Mouse (Mus musculus): Measurements from ENCODE around the gene Epb41l3. TPM values are rescaled to one million over a fixed set of nuclear protein-coding genes. Genes with fewer than 3 reads are reported as not detected.

Gene Epb41l3
- polyA plus RNA-seq, 1 experiment from 2014 or later, result 8.5 TPM

DNA sequence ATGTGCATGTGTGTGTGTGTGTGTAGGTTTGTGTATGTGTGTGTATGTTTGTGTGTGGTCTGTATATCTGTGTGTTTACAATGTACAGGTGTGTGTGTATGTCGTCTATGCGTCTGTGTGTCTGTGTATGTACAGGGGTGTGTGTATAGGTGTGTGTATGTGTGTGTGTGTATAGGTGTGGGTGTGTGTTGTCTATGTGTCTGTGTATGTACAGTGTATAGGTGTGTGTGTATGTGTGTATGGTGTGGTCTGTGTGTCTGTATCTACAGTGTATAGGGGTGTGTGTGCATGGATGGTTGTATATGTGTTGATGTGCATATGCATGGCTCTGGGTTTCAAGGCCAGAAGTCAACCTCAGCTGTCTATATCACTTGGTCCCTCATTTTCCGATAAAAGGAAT is 161.7 kb downstream of the Epb41l3 start:
- Histone ChIP-seq H3K9ac (ENCODE audit: low read depth, low read length) (no peak overlapping the region), H3K4me3 (ENCODE audit: low read depth, low read length) (no peak overlapping the region), H3K9me3 (replicated peaks; ENCODE audit: control insufficient read depth, low read length) (no peaks in the 10 kb centered on the region), H3K27me3 (ENCODE audit: control insufficient read depth, insufficient read depth, low read depth, low read length) (no peaks in the 10 kb centered on the region), H3K36me3 (ENCODE audit: control insufficient read depth, insufficient read depth) (no peaks in the 10 kb centered on the region), H3K4me1 (ENCODE audit: control insufficient read depth, low read depth, low read length) (no peaks in the 10 kb centered on the region), H3K4me2 (ENCODE audit: low read depth, low read length) (no peak overlapping the region), H3K27ac (ENCODE audit: low read length) (no peak overlapping the region)
- no peak for ATAC-seq (ENCODE audit: low read depth)
- WGBS (ENCODE audit: insufficient replicate concordance), result 66% methylated on average over 3 of the region's 3 CpGs

DNA sequence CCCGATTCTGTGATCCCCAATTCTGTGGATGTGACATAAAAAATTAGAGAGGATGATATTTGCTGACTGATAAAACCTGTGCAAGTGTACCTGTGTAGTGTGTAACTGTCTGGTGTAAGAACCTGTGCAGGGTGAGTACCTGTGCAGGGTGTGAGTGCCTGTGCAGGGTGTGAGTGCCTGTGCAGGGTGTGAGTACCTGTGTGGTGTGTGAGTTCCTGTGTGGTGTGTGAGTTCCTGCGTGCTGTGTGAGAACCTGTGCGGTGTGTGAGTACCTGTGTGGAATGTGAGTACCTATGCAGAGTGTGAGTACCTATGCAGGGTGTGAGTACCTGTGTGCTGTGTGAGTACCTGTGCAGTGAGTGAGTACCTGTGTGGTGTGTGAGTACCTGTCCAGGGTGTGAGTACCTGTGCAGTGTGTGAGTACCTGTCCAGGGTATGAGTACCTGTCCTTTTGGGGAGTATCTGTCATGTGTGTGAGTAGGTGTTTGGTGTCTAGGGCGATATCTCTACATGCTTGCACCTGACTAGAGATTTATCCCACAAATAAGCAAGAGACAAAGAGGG is 163.4 kb downstream of the Epb41l3 start:
- no peak overlapping the region for H3K9ac ChIP-seq (ENCODE audit: low read depth, low read length)
- 66% methylated on average over 4 of the region's 4 CpGs for WGBS (ENCODE audit: insufficient replicate concordance)
- no peak overlapping the region for H3K27ac ChIP-seq (ENCODE audit: low read length)
- no peak for ATAC-seq (ENCODE audit: low read depth)
- no peaks in the 10 kb centered on the region for H3K9me3 ChIP-seq (replicated peaks; ENCODE audit: control insufficient read depth, low read length)
- H3K4me2 ChIP-seq (ENCODE audit: low read depth, low read length), result no peak overlapping the region
- no peak overlapping the region for H3K4me3 ChIP-seq (ENCODE audit: low read depth, low read length)
- no peaks in the 10 kb centered on the region for H3K27me3 ChIP-seq (ENCODE audit: control insufficient read depth, insufficient read depth, low read depth, low read length)
- no peaks in the 10 kb centered on the region for H3K4me1 ChIP-seq (ENCODE audit: control insufficient read depth, low read depth, low read length)
- no peaks in the 10 kb centered on the region for H3K36me3 ChIP-seq (ENCODE audit: control insufficient read depth, insufficient read depth)

DNA sequence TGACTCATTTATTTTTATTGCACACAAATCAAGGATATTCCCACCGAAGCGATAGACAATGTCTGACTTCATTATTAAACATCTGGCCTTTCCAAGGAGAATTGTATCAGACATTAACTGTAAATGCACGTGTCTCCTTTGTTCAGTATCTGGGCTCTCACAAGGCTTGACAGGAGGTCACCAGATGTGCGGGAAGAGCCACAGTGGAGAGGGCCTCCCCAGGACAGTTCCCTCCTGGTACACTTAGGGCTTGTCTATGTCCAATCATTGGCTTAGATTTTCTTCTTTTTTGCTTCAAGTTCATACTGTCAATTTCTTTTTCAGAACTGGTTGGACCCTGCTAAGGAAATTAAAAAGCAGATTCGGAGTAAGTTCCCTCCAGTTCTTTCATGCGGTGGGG is 163.9 kb downstream of the Epb41l3 start:
- no peaks in the 10 kb centered on the region for H3K9me3 ChIP-seq (replicated peaks; ENCODE audit: control insufficient read depth, low read length)
- no peaks in the 10 kb centered on the region for H3K36me3 ChIP-seq (ENCODE audit: control insufficient read depth, insufficient read depth)
- no peak overlapping the region for H3K4me2 ChIP-seq (ENCODE audit: low read depth, low read length)
- no peak overlapping the region for H3K27ac ChIP-seq (ENCODE audit: low read length)
- no peaks in the 10 kb centered on the region for H3K27me3 ChIP-seq (ENCODE audit: control insufficient read depth, insufficient read depth, low read depth, low read length)
- no peaks in the 10 kb centered on the region for H3K4me1 ChIP-seq (ENCODE audit: control insufficient read depth, low read depth, low read length)
- no peak for ATAC-seq (ENCODE audit: low read depth)
- H3K4me3 ChIP-seq (ENCODE audit: low read depth, low read length), result no peak overlapping the region
- whole genome bisulfite sequencing (ENCODE audit: insufficient replicate concordance), result 75% methylated on average over 6 of the region's 6 CpGs
- no peak overlapping the region for H3K9ac ChIP-seq (ENCODE audit: low read depth, low read length)

GRCm38 (mm10) chr17:69255834-69256233 is 180.4 kb downstream of the Epb41l3 start:
- ATAC-seq (ENCODE audit: low read depth), result no peak
- no peak overlapping the region for H3K4me3 ChIP-seq (ENCODE audit: low read depth, low read length)
- no peaks in the 10 kb centered on the region for H3K4me1 ChIP-seq (ENCODE audit: control insufficient read depth, low read depth, low read length)
- no peak overlapping the region for H3K27ac ChIP-seq (ENCODE audit: low read length)
- H3K9me3 ChIP-seq (replicated peaks; ENCODE audit: control insufficient read depth, low read length), result no peaks in the 10 kb centered on the region
- H3K36me3 ChIP-seq (ENCODE audit: control insufficient read depth, insufficient read depth), result no peaks in the 10 kb centered on the region
- H3K9ac ChIP-seq (ENCODE audit: low read depth, low read length), result no peak overlapping the region
- WGBS (ENCODE audit: insufficient replicate concordance), result 73% methylated on average over 9 of the region's 9 CpGs
- no peak overlapping the region for H3K4me2 ChIP-seq (ENCODE audit: low read depth, low read length)
- no peaks in the 10 kb centered on the region for H3K27me3 ChIP-seq (ENCODE audit: control insufficient read depth, insufficient read depth, low read depth, low read length)

DNA sequence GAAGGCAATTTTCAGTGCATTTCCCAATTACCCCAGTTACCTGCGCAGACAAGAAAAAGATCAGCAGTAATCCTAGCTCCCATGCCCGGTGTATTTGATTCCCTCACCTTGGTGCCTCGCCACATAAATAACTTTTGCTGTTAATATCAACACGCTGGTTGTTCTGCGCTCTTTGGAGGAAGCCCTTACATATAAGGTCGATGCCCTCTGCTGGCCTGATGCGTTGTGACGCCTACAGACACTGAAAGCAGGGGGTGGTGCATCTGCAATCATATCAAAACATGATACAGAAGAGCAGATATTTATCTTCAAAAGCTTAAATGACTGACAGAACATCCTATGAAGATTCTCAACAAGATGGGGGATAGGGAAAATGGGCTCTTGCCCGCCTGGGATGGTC is 181.0 kb downstream of the Epb41l3 start:
- no peak overlapping the region for H3K9ac ChIP-seq (ENCODE audit: low read depth, low read length)
- 33% methylated on average over 9 of the region's 9 CpGs for WGBS (ENCODE audit: insufficient replicate concordance)
- no peak overlapping the region for H3K27ac ChIP-seq (ENCODE audit: low read length)
- no peak overlapping the region for H3K4me3 ChIP-seq (ENCODE audit: low read depth, low read length)
- H3K4me2 ChIP-seq (ENCODE audit: low read depth, low read length), result no peak overlapping the region
- no peaks in the 10 kb centered on the region for H3K27me3 ChIP-seq (ENCODE audit: control insufficient read depth, insufficient read depth, low read depth, low read length)
- H3K4me1 ChIP-seq (ENCODE audit: control insufficient read depth, low read depth, low read length), result no peaks in the 10 kb centered on the region
- no peak for ATAC-seq (ENCODE audit: low read depth)
- H3K36me3 ChIP-seq (ENCODE audit: control insufficient read depth, insufficient read depth), result no peaks in the 10 kb centered on the region
- H3K9me3 ChIP-seq (replicated peaks; ENCODE audit: control insufficient read depth, low read length), result no peaks in the 10 kb centered on the region

- Histone ChIP-seq H3K36me3 (ENCODE audit: control insufficient read depth, insufficient read depth) (no peaks in the 10 kb centered on the region), H3K9me3 (replicated peaks; ENCODE audit: control insufficient read depth, low read length) (no peaks in the 10 kb centered on the region), H3K27ac (ENCODE audit: low read length) (no peak overlapping the region), H3K4me2 (ENCODE audit: low read depth, low read length) (no peak overlapping the region), H3K27me3 (ENCODE audit: control insufficient read depth, insufficient read depth, low read depth, low read length) (no peaks in the 10 kb centered on the region), H3K4me3 (ENCODE audit: low read depth, low read length) (no peak overlapping the region), H3K4me1 (ENCODE audit: control insufficient read depth, low read depth, low read length) (no peaks in the 10 kb centered on the region), H3K9ac (ENCODE audit: low read depth, low read length) (no peak overlapping the region)
- ATAC-seq (ENCODE audit: low read depth), result no peak
- WGBS (ENCODE audit: insufficient replicate concordance), result 54% methylated on average over 15 of the region's 15 CpGs
These were observed 188.5 kb downstream of the Epb41l3 start for GRCm38 (mm10) chr17:69263810-69264565.

DNA sequence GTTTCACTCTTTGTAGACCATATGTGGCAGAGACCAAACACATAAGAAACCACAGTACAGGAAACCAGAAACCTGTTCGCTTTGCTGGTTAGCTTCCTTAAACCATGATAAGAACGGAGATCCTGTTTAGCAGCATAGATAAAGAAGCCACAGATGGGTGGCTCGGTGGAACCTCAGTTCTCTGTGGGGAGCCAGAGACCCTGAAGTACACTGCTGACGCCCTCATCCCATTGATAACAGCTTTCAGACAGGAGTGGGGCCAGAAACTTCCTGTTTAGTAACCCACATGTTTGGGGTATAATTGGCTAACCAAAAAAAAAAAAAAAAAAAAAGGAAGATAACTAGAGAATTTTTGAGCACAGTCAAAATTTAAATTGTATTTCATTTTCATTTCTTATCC is 189.7 kb downstream of the Epb41l3 start:
- ATAC-seq (ENCODE audit: low read depth), result no peak
- H3K27me3 ChIP-seq (ENCODE audit: control insufficient read depth, insufficient read depth, low read depth, low read length), result no peaks in the 10 kb centered on the region
- no peak overlapping the region for H3K9ac ChIP-seq (ENCODE audit: low read depth, low read length)
- no peak overlapping the region for H3K4me2 ChIP-seq (ENCODE audit: low read depth, low read length)
- 10% methylated on average over 4 of the region's 4 CpGs for WGBS (ENCODE audit: insufficient replicate concordance)
- H3K9me3 ChIP-seq (replicated peaks; ENCODE audit: control insufficient read depth, low read length), result no peaks in the 10 kb centered on the region
- H3K4me3 ChIP-seq (ENCODE audit: low read depth, low read length), result no peak overlapping the region
- H3K36me3 ChIP-seq (ENCODE audit: control insufficient read depth, insufficient read depth), result no peaks in the 10 kb centered on the region
- no peak overlapping the region for H3K27ac ChIP-seq (ENCODE audit: low read length)
- no peaks in the 10 kb centered on the region for H3K4me1 ChIP-seq (ENCODE audit: control insufficient read depth, low read depth, low read length)

- no peaks in the 10 kb centered on the region for H3K27me3 ChIP-seq (ENCODE audit: control insufficient read depth, insufficient read depth, low read depth, low read length)
- H3K4me3 ChIP-seq (ENCODE audit: low read depth, low read length), result no peak overlapping the region
- no peak for ATAC-seq (ENCODE audit: low read depth)
- no peaks in the 10 kb centered on the region for H3K4me1 ChIP-seq (ENCODE audit: control insufficient read depth, low read depth, low read length)
- no peak overlapping the region for H3K27ac ChIP-seq (ENCODE audit: low read length)
- WGBS (ENCODE audit: insufficient replicate concordance), result 17% methylated on average over 17 of the region's 17 CpGs
- no peak overlapping the region for H3K4me2 ChIP-seq (ENCODE audit: low read depth, low read length)
- no peak overlapping the region for H3K9ac ChIP-seq (ENCODE audit: low read depth, low read length)
- H3K9me3 ChIP-seq (replicated peaks; ENCODE audit: control insufficient read depth, low read length), result no peaks in the 10 kb centered on the region
- H3K36me3 ChIP-seq (ENCODE audit: control insufficient read depth, insufficient read depth), result no peaks in the 10 kb centered on the region
These were observed 190.4 kb downstream of the Epb41l3 start for GRCm38 (mm10) chr17:69265759-69266463.

- H3K4me1 ChIP-seq (ENCODE audit: control insufficient read depth, low read depth, low read length), result no peaks in the 10 kb centered on the region
- no peak overlapping the region for H3K4me3 ChIP-seq (ENCODE audit: low read depth, low read length)
- no peaks in the 10 kb centered on the region for H3K9me3 ChIP-seq (replicated peaks; ENCODE audit: control insufficient read depth, low read length)
- no peak for ATAC-seq (ENCODE audit: low read depth)
- no peak overlapping the region for H3K4me2 ChIP-seq (ENCODE audit: low read depth, low read length)
- H3K27ac ChIP-seq (ENCODE audit: low read length), result no peak overlapping the region
- no peaks in the 10 kb centered on the region for H3K36me3 ChIP-seq (ENCODE audit: control insufficient read depth, insufficient read depth)
- no peaks in the 10 kb centered on the region for H3K27me3 ChIP-seq (ENCODE audit: control insufficient read depth, insufficient read depth, low read depth, low read length)
- H3K9ac ChIP-seq (ENCODE audit: low read depth, low read length), result no peak overlapping the region
- 29% methylated on average over 5 of the region's 5 CpGs for WGBS (ENCODE audit: insufficient replicate concordance)
These were observed 191.5 kb downstream of the Epb41l3 start for GRCm38 (mm10) chr17:69266936-69267335.
